Mouse (Mus musculus): ENCODE data around the gene Ptprt. TPM values are rescaled to one million over a fixed set of nuclear protein-coding genes. Genes with fewer than 3 reads are reported as not detected.
A peak's percentile ranks its signal among the peaks of the same experiment; 100 is the strongest.

Ptprt gene
- polyA plus RNA-seq, 1 experiment from 2014 or later, result 0.45 TPM

GRCm38 (mm10) chr2:162568308-162569100 lies 92.4 kb downstream of the Ptprt start:
- H3K4me3 ChIP-seq (ENCODE audit: low read length), result no peak overlapping the region
- no peak overlapping the region for H3K9ac ChIP-seq (ENCODE audit: low read length)
- H3K27me3 ChIP-seq (ENCODE audit: control insufficient read depth, insufficient read depth, low read length), result no peaks in the 10 kb centered on the region
- WGBS, result 64% methylated on average over 6 of the region's 6 CpGs
- H3K27ac ChIP-seq (ENCODE audit: low read length), result no peak overlapping the region
- no peak overlapping the region for H3K4me2 ChIP-seq (ENCODE audit: low read depth, low read length)
- no peak for ATAC-seq (replicated peaks; ENCODE audit: extremely low read depth, insufficient read depth, low FRiP score)
- H3K9me3 ChIP-seq (replicated peaks; ENCODE audit: control insufficient read depth, low read length), result no peaks in the 10 kb centered on the region
- H3K4me1 ChIP-seq (ENCODE audit: control insufficient read depth, insufficient read depth, low read length), result no peaks in the 10 kb centered on the region
- no peaks in the 10 kb centered on the region for H3K36me3 ChIP-seq (ENCODE audit: control insufficient read depth, insufficient read depth)

GRCm38 (mm10) chr2:162548312-162548711 lies 112.6 kb downstream of the Ptprt start:
- Histone ChIP-seq H3K4me2 (ENCODE audit: low read depth, low read length) (no peak overlapping the region), H3K27me3 (ENCODE audit: control insufficient read depth, insufficient read depth, low read length) (no peaks in the 10 kb centered on the region), H3K36me3 (ENCODE audit: control insufficient read depth, insufficient read depth) (no peaks in the 10 kb centered on the region), H3K9me3 (replicated peaks; ENCODE audit: control insufficient read depth, low read length) (no peaks in the 10 kb centered on the region), H3K9ac (ENCODE audit: low read length) (no peak overlapping the region), H3K4me1 (ENCODE audit: control insufficient read depth, insufficient read depth, low read length) (no peaks in the 10 kb centered on the region), H3K27ac (ENCODE audit: low read length) (no peak overlapping the region), H3K4me3 (ENCODE audit: low read length) (no peak overlapping the region)
- no peak for ATAC-seq (replicated peaks; ENCODE audit: extremely low read depth, insufficient read depth, low FRiP score)
- WGBS, result 75% methylated on average over 8 of the region's 8 CpGs

- Histone ChIP-seq H3K4me3 (ENCODE audit: low read length) (no peak overlapping the region), H3K27me3 (ENCODE audit: control insufficient read depth, insufficient read depth, low read length) (no peaks in the 10 kb centered on the region), H3K4me1 (ENCODE audit: control insufficient read depth, insufficient read depth, low read length) (no peaks in the 10 kb centered on the region), H3K36me3 (ENCODE audit: control insufficient read depth, insufficient read depth) (no peaks in the 10 kb centered on the region), H3K27ac (ENCODE audit: low read length) (no peak overlapping the region), H3K9me3 (replicated peaks; ENCODE audit: control insufficient read depth, low read length) (no peaks in the 10 kb centered on the region; the same call in 1 of the 2 replicates), H3K4me2 (ENCODE audit: low read depth, low read length) (no peak overlapping the region), H3K9ac (ENCODE audit: low read length) (no peak overlapping the region)
- 52% methylated on average over 7 of the region's 7 CpGs for WGBS
- ATAC-seq (replicated peaks; ENCODE audit: extremely low read depth, insufficient read depth, low FRiP score), result no peak
Observed at GRCm38 (mm10) chr2:162531638-162532037, 129.3 kb downstream of the Ptprt start.

- no peak overlapping the region for H3K9ac ChIP-seq (ENCODE audit: low read length)
- H3K9me3 ChIP-seq (replicated peaks; ENCODE audit: control insufficient read depth, low read length), result no peaks in the 10 kb centered on the region
- ATAC-seq (replicated peaks; ENCODE audit: extremely low read depth, insufficient read depth, low FRiP score), result no peak
- H3K27ac ChIP-seq (ENCODE audit: low read length), result no peak overlapping the region
- no peaks in the 10 kb centered on the region for H3K27me3 ChIP-seq (ENCODE audit: control insufficient read depth, insufficient read depth, low read length)
- H3K4me1 ChIP-seq (ENCODE audit: control insufficient read depth, insufficient read depth, low read length), result no peaks in the 10 kb centered on the region
- H3K36me3 ChIP-seq (ENCODE audit: control insufficient read depth, insufficient read depth), result no peaks in the 10 kb centered on the region
- WGBS, result 89% methylated on average over 3 of the region's 3 CpGs
- no peak overlapping the region for H3K4me3 ChIP-seq (ENCODE audit: low read length)
- no peak overlapping the region for H3K4me2 ChIP-seq (ENCODE audit: low read depth, low read length)
Observed at GRCm38 (mm10) chr2:162528911-162529310, 132.0 kb downstream of the Ptprt start.

- Histone ChIP-seq H3K27me3 (ENCODE audit: control insufficient read depth, insufficient read depth, low read length) (no peaks in the 10 kb centered on the region), H3K27ac (ENCODE audit: low read length) (no peak overlapping the region), H3K36me3 (ENCODE audit: control insufficient read depth, insufficient read depth) (no peaks in the 10 kb centered on the region), H3K9me3 (replicated peaks; ENCODE audit: control insufficient read depth, low read length) (no peaks in the 10 kb centered on the region), H3K9ac (ENCODE audit: low read length) (no peak overlapping the region), H3K4me2 (ENCODE audit: low read depth, low read length) (no peak overlapping the region), H3K4me3 (ENCODE audit: low read length) (no peak overlapping the region), H3K4me1 (ENCODE audit: control insufficient read depth, insufficient read depth, low read length) (no peaks in the 10 kb centered on the region)
- 78% methylated on average over 8 of the region's 8 CpGs for WGBS
- ATAC-seq (replicated peaks; ENCODE audit: extremely low read depth, insufficient read depth, low FRiP score), result no peak
Observed at GRCm38 (mm10) chr2:162515993-162516392, 145.0 kb downstream of the Ptprt start.

GRCm38 (mm10) chr2:162513072-162513471 lies 147.9 kb downstream of the Ptprt start:
- Histone ChIP-seq H3K27me3 (ENCODE audit: control insufficient read depth, insufficient read depth, low read length) (no peaks in the 10 kb centered on the region), H3K9me3 (replicated peaks; ENCODE audit: control insufficient read depth, low read length) (no peaks in the 10 kb centered on the region), H3K4me1 (ENCODE audit: control insufficient read depth, insufficient read depth, low read length) (no peaks in the 10 kb centered on the region), H3K4me3 (ENCODE audit: low read length) (no peak overlapping the region), H3K36me3 (ENCODE audit: control insufficient read depth, insufficient read depth) (no peaks in the 10 kb centered on the region), H3K4me2 (ENCODE audit: low read depth, low read length) (no peak overlapping the region), H3K9ac (ENCODE audit: low read length) (no peak overlapping the region), H3K27ac (ENCODE audit: low read length) (no peak overlapping the region)
- 55% methylated on average over 4 of the region's 4 CpGs for WGBS
- ATAC-seq (replicated peaks; ENCODE audit: extremely low read depth, insufficient read depth, low FRiP score), result peak; percentile 60; the same call in 1 of the 2 replicates

- ATAC-seq (replicated peaks; ENCODE audit: extremely low read depth, insufficient read depth, low FRiP score), result no peak
- Histone ChIP-seq H3K27me3 (ENCODE audit: control insufficient read depth, insufficient read depth, low read length) (no peaks in the 10 kb centered on the region), H3K27ac (ENCODE audit: low read length) (no peak overlapping the region), H3K9ac (ENCODE audit: low read length) (no peak overlapping the region), H3K4me1 (ENCODE audit: control insufficient read depth, insufficient read depth, low read length) (no peaks in the 10 kb centered on the region), H3K36me3 (ENCODE audit: control insufficient read depth, insufficient read depth) (no peaks in the 10 kb centered on the region), H3K4me2 (ENCODE audit: low read depth, low read length) (no peak overlapping the region), H3K9me3 (replicated peaks; ENCODE audit: control insufficient read depth, low read length) (no peaks in the 10 kb centered on the region), H3K4me3 (ENCODE audit: low read length) (no peak overlapping the region)
- 79% methylated on average over 1 of the region's 1 CpGs for WGBS
Observed at GRCm38 (mm10) chr2:162512094-162512493, 148.9 kb downstream of the Ptprt start.

- 65% methylated on average over 5 of the region's 5 CpGs for WGBS
- H3K4me2 ChIP-seq (ENCODE audit: low read depth, low read length), result no peak overlapping the region
- no peak overlapping the region for H3K27ac ChIP-seq (ENCODE audit: low read length)
- no peaks in the 10 kb centered on the region for H3K4me1 ChIP-seq (ENCODE audit: control insufficient read depth, insufficient read depth, low read length)
- H3K9me3 ChIP-seq (replicated peaks; ENCODE audit: control insufficient read depth, low read length), result no peaks in the 10 kb centered on the region
- H3K9ac ChIP-seq (ENCODE audit: low read length), result no peak overlapping the region
- no peaks in the 10 kb centered on the region for H3K27me3 ChIP-seq (ENCODE audit: control insufficient read depth, insufficient read depth, low read length)
- no peaks in the 10 kb centered on the region for H3K36me3 ChIP-seq (ENCODE audit: control insufficient read depth, insufficient read depth)
- ATAC-seq (replicated peaks; ENCODE audit: extremely low read depth, insufficient read depth, low FRiP score), result no peak
- H3K4me3 ChIP-seq (ENCODE audit: low read length), result no peak overlapping the region
Observed at GRCm38 (mm10) chr2:162509016-162509415, 151.9 kb downstream of the Ptprt start.

- no peaks in the 10 kb centered on the region for H3K36me3 ChIP-seq (ENCODE audit: control insufficient read depth, insufficient read depth)
- H3K9me3 ChIP-seq (replicated peaks; ENCODE audit: control insufficient read depth, low read length), result no peaks in the 10 kb centered on the region
- WGBS, result 88% methylated on average over 10 of the region's 10 CpGs
- H3K4me3 ChIP-seq (ENCODE audit: low read length), result no peak overlapping the region
- no peaks in the 10 kb centered on the region for H3K27me3 ChIP-seq (ENCODE audit: control insufficient read depth, insufficient read depth, low read length)
- no peak for ATAC-seq (replicated peaks; ENCODE audit: extremely low read depth, insufficient read depth, low FRiP score)
- no peak overlapping the region for H3K4me2 ChIP-seq (ENCODE audit: low read depth, low read length)
- no peak overlapping the region for H3K27ac ChIP-seq (ENCODE audit: low read length)
- no peaks in the 10 kb centered on the region for H3K4me1 ChIP-seq (ENCODE audit: control insufficient read depth, insufficient read depth, low read length)
- H3K9ac ChIP-seq (ENCODE audit: low read length), result no peak overlapping the region
Observed at GRCm38 (mm10) chr2:162507664-162508063, 153.3 kb downstream of the Ptprt start.

Measured in heart, embryonic 16.5 days (tissue).